In genomic region chr15:79250236-79250635, GRCm38 (mm10) we compare ENCODE assay signal across 25 mouse cellular contexts. TPM values are rescaled to one million over a fixed set of nuclear protein-coding genes. Genes with fewer than 3 reads are reported as not detected.
A peak's percentile ranks its signal among the peaks of the same experiment; 100 is the strongest.
DNase-seq lines count a peak whose midpoint lies in the region; ATAC-seq and TF ChIP-seq lines count a peak whose summit lies in the region.
"Had no signal": no experiment of that assay in that cellular context is flagged by ENCODE, and none has a peak within 500 bp of the region (broad histone marks: within the 10 kb centered on the region; RNA-seq: fewer than 3 reads in every experiment).

No protein-coding gene starts in this region.

- peak; percentile 43 for ATAC-seq in liver, postnatal 0 days
- ATAC-seq in liver, embryonic 11.5 days (replicated peaks; ENCODE audit: low FRiP score), result no peak
- ATAC-seq: forebrain, embryonic 14.5 days; forebrain, embryonic 16.5 days had no signal

- H3K9me3 ChIP-seq in liver, postnatal 0 days (ENCODE audit: low read length), result no peaks in the 10 kb centered on the region
- no peaks in the 10 kb centered on the region for H3K9me3 ChIP-seq in liver, embryonic 11.5 days (ENCODE audit: control insufficient read depth, low read length)
- H3K9me3 ChIP-seq: embryonic facial prominence, embryonic 13.5 days; embryonic facial prominence, embryonic 15.5 days; forebrain, embryonic 10.5 days; forebrain, embryonic 12.5 days had no signal

- TF ChIP-seq CTCF in liver, postnatal 0 days (IDR thresholded peaks at IDR 0.05; ENCODE audit: low read depth), result no peak

- peaks cover 30% of the 10 kb centered on the region for H3K27me3 ChIP-seq in liver, postnatal 0 days (ENCODE audit: insufficient read depth, low read length)
- H3K27me3 ChIP-seq in liver, embryonic 11.5 days (replicated peaks; ENCODE audit: control insufficient read depth, insufficient read depth, low read length), result peaks cover 54% of the 10 kb centered on the region

- no peak overlapping the region for H3K9ac ChIP-seq in liver, postnatal 0 days (replicated peaks)
- H3K9ac ChIP-seq in liver, embryonic 11.5 days (ENCODE audit: low read depth, low read length), result no peak overlapping the region
- H3K9ac ChIP-seq: embryonic facial prominence, embryonic 13.5 days; embryonic facial prominence, embryonic 15.5 days; forebrain, embryonic 12.5 days had no signal

- DNase-seq in adrenal gland, postnatal 14 days, result peak; percentile 65
- DNase-seq in adrenal gland, postnatal 36 days, result no peak
- no peak for DNase-seq in liver, postnatal 0 days
- DNase-seq in liver, embryonic 11.5 days (ENCODE audit: low spot score), result no peak
- DNase-seq in lung, postnatal 25 days (ENCODE audit: low spot score), result no peak
- DNase-seq: adrenal gland, postnatal 25 days; cerebellum, adult 11 months; cerebellum, adult 18-20 months; cerebellum, adult 8-10 months; cerebellum, adult 9-11 months; cerebellum, postnatal 14 days; cerebellum, postnatal 36 days; embryo, embryonic 11 days had no signal

- no peak overlapping the region for H3K27ac ChIP-seq in liver, postnatal 0 days (ENCODE audit: low read depth)
- H3K27ac ChIP-seq in liver, embryonic 11.5 days (ENCODE audit: low read depth, low read length), result no peak overlapping the region
- peak overlapping the region; percentile 60 for H3K27ac ChIP-seq in brown adipose tissue, adult 24 weeks (replicated peaks; ENCODE audit: low read depth, low read length)
- H3K27ac ChIP-seq: embryonic facial prominence, embryonic 13.5 days; embryonic facial prominence, embryonic 15.5 days; forebrain, embryonic 10.5 days; forebrain, embryonic 12.5 days had no signal

- H3K4me1 ChIP-seq in liver, postnatal 0 days (ENCODE audit: insufficient read depth), result peaks cover 14% of the 10 kb centered on the region
- peaks cover 10% of the 10 kb centered on the region for H3K4me1 ChIP-seq in liver, embryonic 11.5 days (replicated peaks; ENCODE audit: control insufficient read depth, insufficient read depth, low read length)
- peaks cover 14% of the 10 kb centered on the region for H3K4me1 ChIP-seq in brown adipose tissue, adult 24 weeks (ENCODE audit: control insufficient read depth, insufficient read depth, insufficient read length, low read length)

- WGBS in liver, postnatal 0 days (ENCODE audit: insufficient replicate concordance), result 72% methylated on average over 2 of the region's 2 CpGs
- 70% methylated on average over 2 of the region's 2 CpGs for WGBS in liver, embryonic 11.5 days

- no peak overlapping the region for H3K4me3 ChIP-seq in liver, postnatal 0 days (ENCODE audit: low read depth, low read length)
- H3K4me3 ChIP-seq in liver, embryonic 11.5 days (ENCODE audit: low read depth, low read length), result no peak overlapping the region
- H3K4me3 ChIP-seq in brown adipose tissue, adult 24 weeks (ENCODE audit: insufficient read depth, low read depth, low read length), result no peak overlapping the region
- H3K4me3 ChIP-seq: embryonic facial prominence, embryonic 13.5 days; embryonic facial prominence, embryonic 15.5 days; erythroblast, embryonic 14.5 days; forebrain, embryonic 10.5 days; forebrain, embryonic 12.5 days had no signal

- peaks cover 12% of the 10 kb centered on the region for H3K36me3 ChIP-seq in liver, postnatal 0 days (replicated peaks; ENCODE audit: insufficient read depth, low read length)
- peaks cover 10% of the 10 kb centered on the region; the same call in 1 of the 2 replicates for H3K36me3 ChIP-seq in liver, embryonic 11.5 days (ENCODE audit: control insufficient read depth, insufficient read depth, low read length)

- no peak overlapping the region for H3K4me2 ChIP-seq in liver, postnatal 0 days (ENCODE audit: low read depth, low read length)
- no peak overlapping the region for H3K4me2 ChIP-seq in liver, embryonic 11.5 days
- H3K4me2 ChIP-seq: embryonic facial prominence, embryonic 13.5 days; embryonic facial prominence, embryonic 15.5 days; forebrain, embryonic 12.5 days had no signal

- no peak for TF ChIP-seq EP300 in liver, postnatal 0 days (IDR thresholded peaks at IDR 0.05; ENCODE audit: low read depth)

RNA-seq across cellular contexts. Expression of gene Slc16a8, which starts 4.3 kb away (rescaled TPM):
- total RNA-seq in adrenal gland, postnatal 14 days (2021), result not detected in 2 replicates
- not detected for total RNA-seq in adrenal gland, postnatal 36 days (2021)
- polyA plus RNA-seq in liver, postnatal 0 days (2015; fragmentation: Nextera tagmentation; extraction: Ambion mirVana), result not detected in 2 replicates
- polyA plus RNA-seq in liver, embryonic 11.5 days (2014; fragmentation: Nextera tagmentation; extraction: Ambion mirVana), result 0.12 TPM in 1 of 2 replicates, not detected in the other
- polyA plus RNA-seq in brown adipose tissue, adult 24 weeks (2012; ENCODE audit: insufficient read depth, insufficient read length, missing spikeins), result not detected in 2 replicates
- total RNA-seq: adrenal gland, adult 18-20 months; adrenal gland, postnatal 25 days; common myeloid progenitor, adult 5-6 weeks had no signal
- polyA plus RNA-seq: embryonic facial prominence, embryonic 11.5 days; erythroblast, embryonic 14.5 days; forebrain, embryonic 10.5 days; frontal cortex, adult 2 months had no signal

RNA-seq across cellular contexts. Expression of gene Gm49486, which starts 21.0 kb away (rescaled TPM):
- total RNA-seq in adrenal gland, postnatal 14 days (2021), result 0.22 TPM in 1 of 2 replicates, not detected in the other
- total RNA-seq in adrenal gland, postnatal 36 days (2021), result under 1 TPM in 1 of 2 experiments, not detected in 1; 0.13 TPM
- 0.08 TPM in 2 replicates for polyA plus RNA-seq in liver, postnatal 0 days (2015; fragmentation: Nextera tagmentation; extraction: Ambion mirVana)
- 0.10 TPM in 1 of 2 replicates, not detected in the other for polyA plus RNA-seq in liver, embryonic 11.5 days (2014; fragmentation: Nextera tagmentation; extraction: Ambion mirVana)
- polyA plus RNA-seq in brown adipose tissue, adult 24 weeks (2012; ENCODE audit: insufficient read depth, insufficient read length, missing spikeins), result 1.2 TPM in 1 of 2 replicates, not detected in the other
- total RNA-seq: adrenal gland, postnatal 25 days; common myeloid progenitor, adult 5-6 weeks had no signal
- polyA plus RNA-seq: erythroblast, embryonic 14.5 days had no signal

RNA-seq across cellular contexts. Expression of gene Pick1, which starts 21.3 kb away (rescaled TPM):
- total RNA-seq in adrenal gland, postnatal 14 days (2021), result 18.6 and 22.9 TPM in 2 replicates
- 10 to 100 TPM; 17.7 to 18.1 TPM for total RNA-seq in adrenal gland, postnatal 36 days (2021)
- polyA plus RNA-seq in liver, postnatal 0 days (2015; fragmentation: Nextera tagmentation; extraction: Ambion mirVana), result 11.5 and 12.2 TPM in 2 replicates
- 13.5 and 18.0 TPM in 2 replicates for polyA plus RNA-seq in liver, embryonic 11.5 days (2014; fragmentation: Nextera tagmentation; extraction: Ambion mirVana)
- polyA plus RNA-seq in brown adipose tissue, adult 24 weeks (2012; ENCODE audit: insufficient read depth, insufficient read length, missing spikeins), result 12.2 and 13.0 TPM in 2 replicates

RNA-seq across cellular contexts. Expression of gene Baiap2l2, which starts 35.1 kb away (rescaled TPM):
- 0.30 TPM in 1 of 2 replicates, not detected in the other for total RNA-seq in adrenal gland, postnatal 14 days (2021)
- total RNA-seq in adrenal gland, postnatal 36 days (2021), result not detected
- polyA plus RNA-seq in liver, postnatal 0 days (2015; fragmentation: Nextera tagmentation; extraction: Ambion mirVana), result 1.2 and 2.1 TPM in 2 replicates
- polyA plus RNA-seq in liver, embryonic 11.5 days (2014; fragmentation: Nextera tagmentation; extraction: Ambion mirVana), result 2.9 and 4.6 TPM in 2 replicates
- 0.54 and 1.1 TPM in 2 replicates for polyA plus RNA-seq in brown adipose tissue, adult 24 weeks (2012; ENCODE audit: insufficient read depth, insufficient read length, missing spikeins)
- total RNA-seq: adrenal gland, postnatal 25 days; common myeloid progenitor, adult 5-6 weeks had no signal
- polyA plus RNA-seq: erythroblast, embryonic 14.5 days had no signal
